Mouse (Mus musculus) spleen, embryonic (tissue): Measurements from ENCODE around the gene Casz1.

Experiments used
- CTCF ChIA-PET: fragments of 350-600 bp; sonication (Branson Sonifier 250); formaldehyde crosslinking; loops from one replicate; lab custom pipeline; 2022; lab: Charles Lee

Casz1 gene

DNA sequence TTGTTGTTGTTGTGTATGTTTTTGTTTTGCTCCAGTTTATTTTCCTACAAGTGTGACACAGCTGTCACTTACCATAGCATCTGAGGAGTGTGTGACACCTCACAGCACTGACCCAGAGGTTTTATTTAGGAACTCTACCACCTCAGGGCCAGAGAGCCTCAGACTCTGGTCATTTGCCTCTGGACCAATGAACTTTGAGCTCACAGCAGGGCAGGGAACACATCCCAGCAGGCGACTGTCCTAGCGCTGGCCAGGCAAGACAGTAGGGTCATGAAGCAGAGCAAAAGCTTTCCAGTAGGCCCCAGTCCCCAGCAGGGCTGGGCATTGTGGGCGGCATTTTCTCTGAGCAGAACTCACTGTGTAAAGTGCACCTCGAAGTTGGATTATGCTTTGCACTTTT lies 1.2 kb upstream of the Casz1 start:
- CTCF ChIA-PET: no interaction called here

DNA sequence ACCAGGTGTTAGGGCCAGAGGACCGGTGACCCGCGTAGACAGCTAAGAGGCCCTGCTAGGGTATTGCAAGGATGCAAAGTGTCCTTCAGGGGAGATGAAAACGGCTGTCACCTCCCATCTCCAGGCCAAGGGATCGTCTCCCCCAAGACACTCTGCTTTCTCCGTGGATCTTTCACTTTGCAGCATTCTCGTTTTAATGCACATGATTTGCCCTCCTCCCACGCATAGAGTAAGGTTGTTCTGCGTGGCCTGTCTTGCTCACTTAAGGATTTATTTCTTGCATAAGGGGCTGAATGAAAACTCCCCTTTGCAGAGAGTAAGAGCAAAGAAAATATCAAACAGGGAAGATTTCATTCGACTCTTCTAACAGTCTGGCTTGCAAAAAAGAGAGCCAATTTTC lies 593 bp upstream of the Casz1 start:
- CTCF ChIA-PET: no interaction called here

DNA sequence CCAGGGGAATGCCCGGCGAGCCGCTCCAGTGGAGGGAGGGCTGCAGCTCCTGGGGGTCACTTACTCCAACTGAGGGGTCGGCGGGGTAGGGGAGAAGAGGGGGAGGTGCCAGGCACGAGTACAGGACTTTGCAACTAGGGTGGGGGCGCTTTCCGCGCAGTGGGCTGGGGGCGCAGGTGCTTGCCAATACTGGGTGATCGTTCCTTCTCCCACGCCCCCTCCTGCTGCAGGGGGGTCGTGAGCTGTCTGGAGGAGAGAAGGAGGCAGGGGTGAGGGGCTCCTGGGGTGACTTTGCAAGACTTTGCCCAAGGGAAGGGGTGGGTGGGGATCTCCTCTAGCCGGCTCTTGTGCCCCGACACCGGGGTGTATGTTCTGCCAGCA lies 541 bp downstream of the Casz1 start:
- CTCF ChIA-PET: no interaction called here

DNA sequence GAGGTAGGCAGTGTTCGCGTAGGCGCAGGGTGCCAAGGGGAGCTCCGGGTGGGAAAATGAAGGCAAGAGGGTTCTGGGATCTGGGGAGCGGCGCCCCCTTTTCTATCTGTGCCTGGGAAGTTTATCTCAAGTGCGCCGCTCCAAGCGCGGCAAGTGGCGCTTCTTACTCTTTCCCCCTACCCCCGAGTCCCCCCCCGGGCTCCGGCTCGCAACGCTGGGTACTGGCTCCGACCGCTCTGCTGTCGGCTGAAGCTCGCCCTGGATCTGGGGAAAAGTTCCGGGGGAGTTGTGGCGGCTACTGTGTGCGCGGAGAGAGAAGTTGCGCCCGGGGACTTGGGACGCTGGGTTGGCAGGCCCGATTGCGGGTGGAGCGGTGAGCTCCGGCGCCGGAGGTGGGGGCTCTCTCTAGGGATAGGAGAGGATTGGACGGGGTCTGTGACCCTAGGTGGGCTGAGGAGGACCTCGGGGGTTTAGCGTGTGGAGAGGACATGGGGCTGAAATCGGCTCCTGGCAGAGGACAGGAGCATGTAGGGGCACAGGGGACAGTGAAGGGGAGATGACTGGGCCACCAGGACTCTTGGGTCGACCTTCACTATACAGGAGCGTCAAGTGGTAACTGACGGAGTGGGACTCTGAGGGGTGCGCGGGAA lies 1.1 kb downstream of the Casz1 start:
- CTCF ChIA-PET: interaction anchor here (0.5 kb wide), 1 partner anchor 55 kb away, joined by 3 read pairs; no protein-coding TSS in a partner anchor

DNA sequence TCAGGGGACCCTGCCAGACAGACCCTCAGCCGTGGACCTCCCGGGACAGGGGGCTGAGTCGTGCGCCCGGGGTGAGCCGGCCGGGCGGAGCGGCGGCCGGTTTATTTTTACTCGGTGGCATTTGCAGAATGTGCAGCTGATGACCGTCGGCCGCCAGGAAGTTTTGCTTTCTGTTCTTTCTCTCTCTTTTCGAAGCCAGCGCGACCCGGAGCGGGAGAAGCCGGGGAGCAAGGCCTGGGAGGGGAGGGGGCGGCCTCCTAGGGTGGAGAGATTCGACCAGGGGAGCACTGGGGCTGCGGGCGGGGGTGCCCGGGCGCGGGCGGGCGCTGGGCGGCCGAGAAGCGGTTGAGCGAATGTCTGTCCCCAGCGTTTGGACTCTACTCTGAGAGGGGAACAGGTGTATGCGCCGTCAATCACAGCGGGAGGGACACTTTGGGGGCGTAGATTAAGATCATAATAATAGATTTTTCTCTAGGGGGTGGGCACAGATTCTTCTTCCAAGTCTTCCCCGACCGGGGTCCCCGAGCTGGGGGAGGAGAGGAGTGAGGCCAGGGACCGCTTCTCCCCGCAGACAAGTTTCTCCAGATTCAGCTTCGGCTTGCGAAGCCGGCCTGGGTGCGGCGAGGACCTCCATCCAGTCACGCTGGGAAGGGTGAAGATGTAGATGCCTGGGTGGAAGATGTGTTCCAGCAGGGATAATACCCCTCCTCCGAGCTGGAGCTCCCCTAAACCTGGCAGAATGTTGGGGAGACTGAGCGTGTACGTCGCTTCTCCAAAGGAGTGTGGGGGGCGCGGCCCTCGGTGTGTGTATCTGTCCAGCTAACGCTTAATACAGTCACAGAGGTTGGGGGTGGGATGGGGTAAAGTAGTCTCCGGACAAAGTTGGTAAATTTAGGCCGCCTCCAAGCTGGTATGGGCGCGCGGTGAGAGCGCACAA lies 1.9 kb downstream of the Casz1 start:
- CTCF ChIA-PET: interaction anchor here (0.5 kb wide), 1 partner anchor 56 kb away, joined by 3 read pairs; no protein-coding TSS in a partner anchor

DNA sequence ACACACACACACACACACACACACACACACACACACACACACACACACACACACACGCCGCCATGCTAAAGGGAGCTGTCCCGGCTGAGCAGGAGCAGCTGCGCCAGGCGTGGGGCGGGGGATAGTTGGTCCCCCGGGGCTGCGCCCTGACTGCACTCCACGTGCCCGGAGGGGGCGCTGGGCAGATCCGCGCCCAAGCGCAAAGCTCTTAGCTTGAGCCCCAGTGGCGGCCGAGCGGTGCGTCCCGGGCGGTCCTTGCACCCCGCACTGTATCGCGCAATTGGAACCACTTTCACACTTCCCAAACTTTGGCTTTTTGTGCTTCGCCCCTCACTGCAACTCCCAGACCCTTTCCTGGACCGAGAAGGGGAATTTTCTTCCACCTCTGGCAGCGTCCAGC lies 2.6 kb downstream of the Casz1 start:
- CTCF ChIA-PET: interaction anchor here (0.6 kb wide), 1 partner anchor 1627 kb away, joined by 12 read pairs; no protein-coding TSS in a partner anchor

DNA sequence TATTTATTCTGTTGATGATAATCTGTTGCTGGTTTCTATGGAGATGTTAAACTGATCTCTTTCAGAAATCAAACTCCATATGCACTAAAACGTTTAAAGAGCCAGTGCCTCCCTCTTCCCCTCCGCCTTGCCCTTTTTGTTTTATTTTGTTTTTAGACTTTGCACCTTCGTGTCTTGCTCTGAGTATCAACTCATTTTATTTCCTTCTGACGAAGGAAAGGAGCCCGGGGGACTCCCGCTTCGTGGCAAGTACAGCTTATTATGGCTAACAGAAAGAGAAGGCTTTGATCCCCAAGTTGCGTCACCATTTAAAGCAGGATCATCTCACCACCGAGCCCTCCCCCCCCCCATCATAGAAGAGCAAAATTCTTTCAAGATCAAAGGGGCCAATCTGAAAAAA lies 3.2 kb downstream of the Casz1 start:
- CTCF ChIA-PET: interaction anchor here (0.6 kb wide), 1 partner anchor 1626 kb away, joined by 12 read pairs; no protein-coding TSS in a partner anchor

DNA sequence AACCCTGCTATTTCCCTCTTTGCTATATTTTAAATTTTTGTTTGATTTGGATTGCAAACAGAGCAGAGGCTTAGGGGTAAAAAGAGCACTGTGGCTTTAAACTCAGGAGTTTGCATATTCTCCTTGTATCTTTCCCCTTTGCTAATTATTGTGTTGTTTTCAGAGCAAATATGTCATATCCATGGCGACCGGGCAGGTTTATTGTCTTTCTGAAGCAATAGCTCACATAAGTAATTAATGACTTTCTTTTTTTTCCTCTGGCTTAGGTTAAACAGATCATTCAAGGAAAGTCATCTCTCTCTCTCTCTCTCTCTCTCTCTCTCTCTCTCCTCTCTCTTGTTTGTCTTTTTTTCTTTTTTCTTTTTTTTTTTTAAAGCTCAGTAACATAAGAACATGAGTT lies 4.6 kb downstream of the Casz1 start:
- CTCF ChIA-PET: no interaction called here

DNA sequence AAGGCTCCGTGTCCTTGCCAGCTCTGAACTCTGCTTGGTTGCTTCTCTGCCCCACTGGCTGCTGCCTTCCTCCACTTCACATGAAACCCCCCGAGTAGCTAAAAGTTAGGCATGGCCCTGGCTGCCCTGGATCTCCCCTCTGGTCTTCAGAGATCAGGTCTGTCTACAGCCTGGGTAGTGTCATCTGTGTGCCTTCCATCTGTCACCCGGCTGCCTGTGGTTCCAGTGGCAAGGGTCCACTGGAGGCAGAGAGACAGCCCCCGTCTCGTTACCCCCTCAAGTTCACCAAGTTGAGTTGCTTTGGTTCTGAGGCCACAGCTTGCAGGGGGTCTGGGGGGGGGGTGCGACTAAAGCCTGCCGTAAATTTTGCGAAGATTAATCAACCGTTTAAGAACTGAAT lies 6.5 kb downstream of the Casz1 start:
- CTCF ChIA-PET: interaction anchor here (0.6 kb wide), 1 partner anchor 1424 kb away, joined by 5 read pairs; no protein-coding TSS in a partner anchor

- CTCF ChIA-PET: no interaction called here
These were observed 7.7 kb downstream of the Casz1 start for GRCm38 (mm10) chr4:148811940-148812339.

GRCm38 (mm10) chr4:148813247-148813646 lies 9.0 kb downstream of the Casz1 start:
- CTCF ChIA-PET: no interaction called here

GRCm38 (mm10) chr4:148816556-148816955 lies 12.3 kb downstream of the Casz1 start:
- CTCF ChIA-PET: no interaction called here

GRCm38 (mm10) chr4:148818161-148818560 lies 13.9 kb downstream of the Casz1 start:
- CTCF ChIA-PET: no interaction called here

GRCm38 (mm10) chr4:148820171-148820570 lies 15.9 kb downstream of the Casz1 start:
- CTCF ChIA-PET: no interaction called here

- CTCF ChIA-PET: no interaction called here
These were observed 19.1 kb downstream of the Casz1 start for GRCm38 (mm10) chr4:148823281-148823680.

GRCm38 (mm10) chr4:148830350-148830749 lies 26.1 kb downstream of the Casz1 start:
- CTCF ChIA-PET: no interaction called here

- CTCF ChIA-PET: no interaction called here
These were observed 29.2 kb downstream of the Casz1 start for GRCm38 (mm10) chr4:148833245-148833990.

- CTCF ChIA-PET: no interaction called here
These were observed 32.2 kb downstream of the Casz1 start for GRCm38 (mm10) chr4:148836391-148836790.

DNA sequence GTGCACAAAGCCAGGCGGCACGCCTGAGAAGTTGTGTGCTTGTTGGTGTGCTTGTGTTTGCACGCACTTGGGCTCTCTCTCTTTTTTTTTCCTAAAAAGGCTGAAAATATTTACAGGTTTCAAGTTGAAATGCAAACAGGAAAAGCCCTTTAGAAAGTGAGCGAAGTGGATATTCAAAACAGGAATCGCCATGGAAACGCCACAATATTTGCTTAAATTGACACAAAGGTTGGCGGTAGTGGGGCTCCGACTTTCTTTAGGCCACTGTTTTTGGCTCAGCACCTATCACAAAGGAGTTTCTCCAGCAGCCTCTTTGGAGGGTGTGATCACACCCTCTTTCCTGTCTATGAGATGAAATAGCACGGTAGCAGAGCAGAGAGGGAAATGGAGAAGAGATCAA lies 32.8 kb downstream of the Casz1 start:
- CTCF ChIA-PET: no interaction called here

GRCm38 (mm10) chr4:148837644-148838043 lies 33.4 kb downstream of the Casz1 start:
- CTCF ChIA-PET: no interaction called here

DNA sequence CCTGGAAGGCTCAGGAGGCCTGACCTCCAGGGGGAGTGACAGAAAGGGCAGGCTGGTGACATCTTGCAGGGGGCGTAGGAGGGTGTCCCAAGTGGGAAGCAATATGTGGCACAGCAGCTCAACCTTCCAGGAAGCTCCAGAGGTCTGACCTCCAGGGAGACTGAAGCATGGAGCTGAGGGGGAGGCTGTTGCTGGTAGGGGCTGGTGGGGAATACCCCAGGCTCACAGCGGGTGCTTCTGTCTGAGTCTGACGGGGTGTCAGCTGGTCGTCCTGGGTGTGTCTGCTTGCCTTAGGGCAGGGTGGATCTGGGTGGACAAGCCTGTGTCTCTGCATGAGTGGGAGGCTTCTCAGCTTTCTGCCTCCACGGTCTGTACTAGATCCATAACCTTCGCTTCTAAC lies 38.1 kb downstream of the Casz1 start:
- CTCF ChIA-PET: no interaction called here

DNA sequence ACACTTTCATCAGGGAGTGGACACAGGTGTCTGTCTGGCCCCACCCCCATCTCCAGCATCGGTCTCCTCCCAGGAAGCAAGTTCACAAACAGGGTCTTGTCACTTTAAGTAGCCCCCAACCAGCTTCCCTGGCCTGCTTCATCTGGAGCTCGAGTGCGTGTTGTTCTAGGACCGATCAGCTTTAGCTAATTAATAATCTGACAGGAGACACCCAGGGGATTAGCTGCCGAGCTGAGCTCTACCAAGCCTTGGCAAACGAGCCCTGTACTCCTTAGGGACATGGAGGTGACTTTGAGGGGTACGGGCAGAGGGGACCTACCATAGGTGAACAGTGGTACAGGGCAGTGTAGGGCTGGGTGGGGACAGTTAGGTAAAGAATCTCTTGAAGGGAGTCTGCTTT lies 40.7 kb downstream of the Casz1 start:
- CTCF ChIA-PET: no interaction called here
